Mouse (Mus musculus): Measurements from ENCODE around the gene Apoe.

Gene Apoe

DNA sequence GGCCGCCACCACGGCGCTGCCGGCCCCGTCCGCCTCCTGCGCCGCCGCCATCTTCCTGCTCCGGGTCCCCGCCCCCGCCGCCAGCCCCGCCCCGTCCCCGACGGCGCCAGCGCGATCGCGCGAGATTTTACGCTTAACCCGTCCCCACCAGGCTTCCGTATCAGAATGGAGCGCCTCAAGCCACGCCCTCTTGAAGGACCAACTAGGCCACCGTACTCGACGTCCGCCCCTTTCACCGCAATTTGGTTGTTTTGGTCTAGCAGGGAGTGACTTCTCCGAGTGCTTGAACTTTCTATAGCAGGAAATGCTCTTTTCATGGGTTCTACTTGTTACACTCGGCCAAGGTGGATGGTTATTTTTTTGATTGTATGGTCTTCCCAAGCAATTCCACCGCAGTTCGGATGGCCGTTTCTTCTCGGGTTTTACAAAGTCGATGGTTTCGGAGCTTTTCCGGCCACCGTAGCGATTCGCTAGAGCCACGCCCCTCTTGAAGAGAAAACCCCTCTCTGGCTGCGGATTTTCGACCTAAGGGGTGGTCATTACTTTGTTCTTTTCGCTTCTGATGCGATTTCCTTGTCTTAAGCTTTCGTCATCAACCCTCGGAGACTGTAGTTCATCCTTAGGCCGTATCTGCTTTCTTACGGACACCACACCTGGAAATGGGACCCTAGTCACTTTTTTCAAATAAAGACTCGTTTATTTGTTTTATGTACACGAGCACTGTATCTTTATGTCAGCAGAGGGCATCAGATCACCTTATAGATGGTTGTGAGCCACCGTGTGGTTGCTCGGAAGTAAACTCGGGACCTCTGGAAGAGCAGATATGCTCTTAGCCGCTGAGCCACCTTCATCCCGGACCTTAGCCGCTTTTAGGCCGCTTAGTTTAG is 33.8 kb downstream of the Apoe start, which contains the start of gene Clptm1:
Clptm1 (minus strand) TSS at position 79 of the 887 bp plus-strand sequence.
- DNase-seq (ENCODE audit: extremely low spot score, low spot score): peak; percentile 99

DNA sequence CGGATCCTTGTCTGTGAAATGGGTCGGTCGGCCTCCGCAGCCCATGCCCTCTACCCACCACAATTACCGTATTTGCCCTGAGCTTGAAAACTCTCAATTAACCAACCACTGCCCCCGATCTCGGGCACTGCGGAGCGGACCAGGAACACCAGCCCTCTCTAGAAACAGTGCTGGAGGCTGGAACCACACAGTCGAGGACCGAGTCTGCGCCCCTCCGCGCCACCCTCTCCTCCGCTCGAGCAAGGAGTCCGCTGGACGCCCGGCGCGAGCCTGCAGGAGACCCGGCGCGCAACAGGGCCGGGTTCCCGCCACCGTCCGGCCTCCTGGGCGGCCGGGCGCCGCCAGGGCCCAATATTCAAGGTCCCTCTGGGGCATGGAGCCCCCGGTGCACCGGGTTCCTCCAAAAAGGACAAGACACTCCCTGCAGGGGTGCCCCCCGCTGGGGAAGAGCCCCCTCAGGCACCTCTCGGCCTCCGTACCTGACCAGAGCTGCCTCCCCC is 34.5 kb downstream of the Apoe start:
- no peak for DNase-seq (ENCODE audit: extremely low spot score, low spot score)

DNA sequence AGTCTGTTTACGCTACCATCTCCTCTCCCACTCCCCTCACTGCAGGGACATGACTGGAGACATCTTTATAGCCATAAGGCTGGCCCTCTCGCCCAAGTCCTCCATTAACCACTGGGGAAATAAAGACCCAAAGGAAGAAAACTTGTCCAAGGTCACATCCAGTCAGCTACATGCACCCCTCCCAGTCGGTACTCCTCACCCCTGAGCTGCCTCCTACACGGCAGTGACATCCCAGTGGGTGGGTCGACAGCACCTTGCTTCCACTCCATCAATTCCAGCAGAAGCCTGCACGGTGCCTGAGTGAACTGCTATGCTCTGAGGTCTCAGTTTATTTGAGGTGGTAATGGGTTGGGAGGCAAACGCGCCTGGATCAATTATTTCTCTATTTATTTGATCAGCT is 35.0 kb downstream of the Apoe start:
- peak; percentile 14 for DNase-seq (ENCODE audit: extremely low spot score, low spot score)

DNA sequence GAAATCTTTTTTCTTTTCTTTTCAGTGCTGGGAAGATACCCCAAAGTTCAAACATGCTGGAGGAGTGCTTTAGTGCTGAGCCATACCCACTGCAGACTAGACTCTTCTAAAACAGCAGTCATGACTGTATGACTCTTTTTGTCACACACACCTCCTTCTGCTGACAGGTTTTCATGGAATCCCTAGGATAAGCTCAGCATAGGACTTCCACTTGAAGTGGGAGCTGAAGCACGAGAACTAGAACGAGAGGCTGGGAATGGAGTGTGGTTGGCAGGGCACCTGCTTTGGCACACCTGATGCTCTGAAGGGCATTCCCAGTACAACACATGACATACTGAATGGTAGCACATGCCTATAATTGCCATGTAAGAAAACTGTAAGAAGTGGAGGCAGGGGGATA is 46.4 kb downstream of the Apoe start:
- no peak for DNase-seq (ENCODE audit: extremely low spot score, low spot score)

DNA sequence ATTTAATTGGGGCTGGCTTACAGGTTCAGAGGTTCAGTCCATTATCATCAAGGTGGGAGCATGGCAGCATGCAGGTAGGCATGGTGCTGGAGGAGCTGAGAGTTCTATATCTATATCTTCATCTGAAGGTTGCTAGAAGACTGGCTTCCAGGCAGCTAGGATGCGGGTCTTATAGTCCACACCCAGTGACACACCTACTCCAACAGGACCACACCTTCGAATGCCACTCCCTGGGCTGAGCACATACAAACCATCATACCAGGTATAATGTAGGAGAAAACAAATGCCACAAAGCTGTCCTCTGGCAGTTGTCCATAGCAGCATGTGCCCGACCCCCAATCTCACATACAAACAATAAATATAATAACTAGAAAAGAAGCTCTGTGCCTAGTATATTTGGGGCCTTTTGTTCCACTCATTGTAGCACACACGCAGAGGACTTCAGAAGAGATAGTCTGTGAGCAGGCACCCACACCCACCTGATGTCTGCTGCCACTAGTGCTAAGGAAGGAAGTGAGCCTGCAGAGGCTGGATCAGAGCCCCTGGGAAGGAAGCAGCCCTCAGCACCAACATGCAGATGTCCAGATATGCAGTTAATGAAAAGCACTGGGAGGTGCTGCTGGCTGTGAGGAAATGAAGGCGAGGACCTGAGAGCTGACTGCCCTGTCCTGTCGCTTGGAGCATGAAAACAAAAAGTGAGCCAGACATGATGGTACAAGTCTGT is 47.8 kb downstream of the Apoe start:
- no peak for DNase-seq (ENCODE audit: extremely low spot score, low spot score)
